Mouse (Mus musculus) bone marrow, adult 2 months (tissue): ENCODE data around the gene Itpka. TPM values are rescaled to one million over a fixed set of nuclear protein-coding genes. Genes with fewer than 3 reads are reported as not detected.
A peak's percentile ranks its signal among the peaks of the same experiment; 100 is the strongest.
"Not testable (repeated sequence)": the region's sequence is repeated elsewhere in the genome, so short reads cannot be mapped to it uniquely, and the experiment has no call there.

ENCODE experiments used
- H3K27ac ChIP-seq: fragments of 200-500 bp; 2 replicates; pipeline ENCODE4 v1.5.1; 2012; ENCODE audit warnings: low read depth, mild to moderate bottlenecking, control low read depth, inconsistent platforms, low read length; ENCODE audit not compliant: control insufficient read depth, poor library complexity, insufficient read depth
- H3K4me1 ChIP-seq: fragments of 200-500 bp; 2 replicates; pipeline ENCODE4 v1.6.1; 2011; ENCODE audit warnings: low read length; ENCODE audit not compliant: control insufficient read depth, insufficient read depth
- H3K4me3 ChIP-seq: fragments of 200-500 bp; replicated peaks from 2 replicates; pipeline ENCODE3; 2011; ENCODE audit warnings: mild to moderate bottlenecking, low read depth, low read length, control low read depth; ENCODE audit not compliant: control insufficient read depth
- CTCF ChIP-seq: fragments of 200-500 bp; IDR thresholded peaks from 2 replicates; pipeline ENCODE4 v1.5.1; 2011; ENCODE audit warnings: low read length, control low read depth; ENCODE audit not compliant: control insufficient read depth, insufficient read depth
- POLR2A ChIP-seq: fragments of 200-500 bp; IDR thresholded peaks from 2 replicates; pipeline ENCODE4 v1.6.1; 2011; ENCODE audit warnings: low read depth, mild to moderate bottlenecking, control low read depth, low read length, borderline replicate concordance; ENCODE audit not compliant: control insufficient read depth
- WGBS: fragments of 180-500 bp; shearing (Covaris S2); methylation state at CpG from one replicate; pipeline ENCODE4 v1.1.7; 2018; 5-methylcytosine and 5-hydroxymethylcytosine counted together
- polyA plus RNA-seq: library from polyadenylated mRNA; stranded (reverse); fragments of >200 nt; gene quantifications from 2 replicates; pipeline ENCODE4 v1.2.4, GENCODE M21; 2011; ENCODE audit warnings: low replicate concordance; ENCODE audit not compliant: missing spikeins, insufficient read depth, insufficient read length

The Itpka gene
- polyA plus RNA-seq: not detected in 2 replicates

DNA sequence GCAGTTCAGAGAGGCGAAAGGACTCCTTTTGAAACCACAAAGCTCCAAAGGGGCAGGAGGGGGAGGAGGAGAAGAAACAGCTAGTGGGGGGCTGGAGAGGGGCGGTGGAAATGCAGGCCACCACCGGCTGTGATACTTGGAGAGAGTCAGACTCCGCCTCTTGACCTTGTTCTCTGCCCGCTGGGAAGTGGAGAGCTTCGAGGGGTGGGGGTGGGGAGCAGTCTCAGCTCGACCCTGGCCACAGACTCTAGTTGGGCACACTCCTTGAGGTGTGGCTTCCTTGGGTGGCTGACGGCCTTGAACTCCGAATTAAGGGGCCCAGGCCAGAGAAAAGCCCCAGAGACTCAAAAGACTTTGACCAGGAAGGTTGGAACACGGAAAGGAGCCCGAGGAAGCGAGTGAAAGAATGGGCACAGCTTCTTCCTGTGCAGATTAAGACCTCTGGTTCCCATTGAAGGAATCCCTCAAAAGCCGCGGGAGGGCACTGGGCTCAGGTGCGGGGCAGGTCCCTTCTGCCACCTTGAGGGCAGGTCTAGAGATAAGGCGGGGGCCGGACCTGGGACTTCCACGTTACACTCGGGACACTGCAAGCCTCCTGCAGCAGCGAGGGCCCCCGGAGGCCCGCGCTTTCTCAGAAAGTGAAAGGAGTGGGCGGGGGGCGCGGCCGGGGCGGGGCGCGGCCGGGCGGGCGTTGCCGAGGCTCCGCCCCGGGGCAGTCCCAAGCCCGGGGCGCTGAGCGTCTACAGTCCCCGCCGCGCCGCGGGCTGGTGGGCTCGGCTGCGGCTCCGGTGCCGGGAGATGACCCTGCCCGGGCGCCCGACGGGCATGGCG is at the start of gene Itpka:
Gene Itpka, plus strand, starts transcription at position 757 of the 831 bp plus-strand sequence.
- H3K4me3 ChIP-seq: peak within 1 kb of the TSS; percentile 91
- H3K27ac ChIP-seq: peak within 1 kb of the TSS; percentile 63
- H3K4me1 ChIP-seq: no peaks in the 10 kb centered on the region; the same call in none of the 2 replicates
- under 1% methylated on average over 53 of the region's 53 CpGs for WGBS
- TF ChIP-seq CTCF (no peak), POLR2A (peak; percentile 59; the same call in 1 of the 2 replicates)

- Histone ChIP-seq H3K27ac (no peak overlapping the region), H3K4me1 (peaks cover 1% of the 10 kb centered on the region; the same call in 1 of the 2 replicates), H3K4me3 (no peak overlapping the region)
- 75% methylated on average over 2 of the region's 2 CpGs for WGBS
- TF ChIP-seq POLR2A: no peak
- no peak for TF ChIP-seq CTCF
These were observed 47.3 kb upstream of the Itpka start for GRCm38 (mm10) chr2:119694826-119695225.

DNA sequence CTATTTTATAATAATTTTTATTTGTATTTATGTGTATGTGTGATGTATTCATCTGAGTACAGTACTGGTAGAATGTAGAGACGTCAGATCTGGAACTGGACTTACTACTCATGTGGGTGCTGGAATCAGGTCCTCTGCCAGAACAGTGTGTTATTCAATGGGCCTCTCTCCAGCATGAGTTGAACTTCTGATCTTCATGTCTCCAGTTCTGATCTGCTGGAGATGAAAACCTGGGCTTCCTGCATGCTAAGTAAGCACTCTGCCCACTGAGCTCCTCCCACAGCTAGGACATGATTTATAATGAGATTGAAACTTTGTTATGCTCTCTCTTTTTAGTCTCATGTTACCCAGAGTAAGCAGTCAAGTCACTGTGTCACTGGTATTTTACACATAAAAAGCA is 46.0 kb upstream of the Itpka start:
- H3K4me1 ChIP-seq: peaks cover 1% of the 10 kb centered on the region; the same call in 1 of the 2 replicates
- TF ChIP-seq CTCF (no peak), POLR2A (no peak)
- H3K27ac ChIP-seq: no peak overlapping the region
- 83% methylated on average over 1 of the region's 1 CpGs for WGBS
- no peak overlapping the region for H3K4me3 ChIP-seq

DNA sequence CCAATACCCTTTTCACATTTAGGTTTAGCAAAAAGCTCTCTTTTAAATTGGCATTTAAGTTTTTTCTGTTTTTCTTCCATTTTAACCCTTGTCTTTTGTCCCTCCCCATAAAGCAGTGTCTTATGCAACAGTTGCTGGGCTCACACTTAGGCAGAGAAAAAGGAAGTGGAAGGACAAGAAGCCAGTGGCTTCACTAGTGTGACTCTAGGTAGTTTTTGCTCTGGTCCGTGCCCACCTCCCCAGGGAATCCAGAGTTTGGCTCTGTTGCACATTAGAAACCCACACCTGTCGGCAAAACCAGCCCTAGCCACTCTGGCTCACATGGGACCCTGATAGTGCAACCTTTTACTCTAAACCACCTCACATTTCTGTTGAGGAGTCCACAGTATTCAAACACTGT is 43.7 kb upstream of the Itpka start:
- no peak overlapping the region for H3K27ac ChIP-seq
- 20% methylated on average over 2 of the region's 2 CpGs for WGBS
- H3K4me3 ChIP-seq: no peak overlapping the region
- no peak for TF ChIP-seq POLR2A
- TF ChIP-seq CTCF: no peak
- peaks cover 1% of the 10 kb centered on the region; the same call in 1 of the 2 replicates for H3K4me1 ChIP-seq

DNA sequence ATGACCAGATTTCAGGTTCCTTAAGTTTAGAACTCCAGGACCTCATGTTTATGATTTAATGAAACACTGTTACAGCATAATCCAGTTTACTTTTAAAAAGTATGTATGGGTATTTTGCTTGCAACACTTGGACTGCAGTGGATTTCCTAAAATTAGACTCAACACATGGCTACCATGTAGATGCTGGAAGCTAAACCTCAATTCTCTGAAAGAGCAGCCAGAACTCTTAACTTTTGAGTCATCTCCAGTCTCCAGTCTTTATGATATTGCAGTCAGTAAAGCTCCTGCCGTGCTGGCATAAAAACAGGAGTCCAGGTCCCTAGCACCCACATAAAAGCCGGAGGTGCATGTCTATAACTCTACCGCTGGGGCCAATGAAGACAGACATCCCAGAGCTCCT is 42.2 kb upstream of the Itpka start:
- 90% methylated on average over 3 of the region's 3 CpGs for WGBS
- no peak overlapping the region for H3K27ac ChIP-seq
- H3K4me1 ChIP-seq: peaks cover 1% of the 10 kb centered on the region; the same call in 1 of the 2 replicates
- H3K4me3 ChIP-seq: no peak overlapping the region
- TF ChIP-seq CTCF (no peak), POLR2A (no peak)

GRCm38 (mm10) chr2:119703171-119703570 is 39.0 kb upstream of the Itpka start:
- Histone ChIP-seq H3K27ac (no peak overlapping the region), H3K4me1 (peaks cover 1% of the 10 kb centered on the region; the same call in 1 of the 2 replicates), H3K4me3 (no peak overlapping the region)
- 89% methylated on average over 2 of the region's 2 CpGs for WGBS
- no peak for TF ChIP-seq POLR2A
- no peak for TF ChIP-seq CTCF

- Histone ChIP-seq H3K4me1 (no peaks in the 10 kb centered on the region), H3K27ac (no peak overlapping the region), H3K4me3 (no peak overlapping the region)
- TF ChIP-seq POLR2A (no peak), CTCF (no peak)
- 92% methylated on average over 3 of the region's 3 CpGs for WGBS
These were observed 34.5 kb upstream of the Itpka start for GRCm38 (mm10) chr2:119707676-119708075.

DNA sequence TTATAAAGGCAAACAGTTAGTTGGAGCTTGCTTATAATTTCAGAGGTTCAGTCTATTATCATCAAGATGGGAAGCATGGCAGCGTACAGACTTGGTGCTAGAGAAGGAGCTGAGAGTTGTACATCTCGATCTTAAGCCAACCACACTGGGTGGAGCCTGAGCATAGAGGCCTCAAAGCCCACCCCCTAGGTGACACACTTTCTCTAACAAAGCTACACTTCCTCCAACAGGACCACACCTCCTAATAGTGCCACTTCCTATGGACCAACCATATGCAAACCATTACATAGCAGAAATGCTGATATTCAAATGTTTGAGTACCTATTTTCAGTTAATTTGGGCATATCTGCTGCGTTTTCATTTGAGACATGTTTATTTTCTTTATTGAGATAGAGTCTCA is 32.1 kb upstream of the Itpka start:
- no peak overlapping the region for H3K4me3 ChIP-seq
- 71% methylated on average over 3 of the region's 3 CpGs for WGBS
- H3K27ac ChIP-seq: no peak overlapping the region
- H3K4me1 ChIP-seq: no peaks in the 10 kb centered on the region
- no peak for TF ChIP-seq CTCF

DNA sequence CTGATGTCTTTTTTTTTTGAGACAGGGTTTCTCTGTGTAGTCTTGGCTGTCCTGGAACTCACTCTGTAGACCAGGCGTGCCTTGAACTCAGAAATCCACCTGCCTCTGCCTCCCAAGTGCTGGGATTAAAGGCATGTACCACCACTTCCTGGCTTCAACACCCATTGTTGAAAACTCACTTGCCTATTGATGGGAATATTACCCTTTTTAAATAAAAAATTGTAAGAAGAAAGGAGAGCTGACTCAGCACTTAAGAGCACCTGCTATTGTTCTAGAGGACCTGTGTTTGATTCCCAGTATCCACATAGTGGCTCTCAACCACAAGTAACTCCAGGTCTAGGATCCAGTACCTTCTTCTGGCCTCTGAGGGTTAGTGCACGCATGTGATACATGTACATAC is 26.3 kb upstream of the Itpka start:
- 94% methylated on average over 2 of the region's 2 CpGs for WGBS

More for the DNA sequence above, 26.3 kb upstream of the Itpka start:
- H3K27ac ChIP-seq, H3K4me1 ChIP-seq, H3K4me3 ChIP-seq: not testable (repeated sequence)
